Mouse (Mus musculus): ENCODE measurements at regions not wholly inside any gene's neighbourhood (a gene's known extent, or its start where the extent isn't known, plus 50 kb on each side); places are given as distances from the start of the nearest gene placed in this dataset.
"Not testable (repeated sequence)": the region's sequence is repeated elsewhere in the genome, so short reads cannot be mapped to it uniquely, and the experiment has no call there.

- H3K36me3 ChIP-seq (ENCODE audit: control insufficient read depth, insufficient read depth, low read length): no peaks in the 10 kb centered on the region
- 0 out of 2 replicates have a peak, but pooled peaks cover 3% of the 10 kb centered on the region for H3K9me3 ChIP-seq (ENCODE audit: control insufficient read depth, low read length)
- H3K27me3 ChIP-seq (ENCODE audit: control insufficient read depth, insufficient read depth, low read length): no peaks in the 10 kb centered on the region
- WGBS: 85% methylated on average over 10 of the region's 10 CpGs
- no peak for DNase-seq (ENCODE audit: low spot score)
- no peak overlapping the region for H3K27ac ChIP-seq (replicated peaks; ENCODE audit: low read depth, low read length)
- no peak overlapping the region for H3K4me3 ChIP-seq (replicated peaks; ENCODE audit: low read length)
- H3K4me2 ChIP-seq (replicated peaks; ENCODE audit: low read depth, low read length, severe bottlenecking): no peak overlapping the region
- no peaks in the 10 kb centered on the region for H3K4me1 ChIP-seq (ENCODE audit: control insufficient read depth, insufficient read depth, low read length)
- ATAC-seq (ENCODE audit: low FRiP score, low read depth): no peak
- TF ChIP-seq POLR2A (IDR thresholded peaks at IDR 0.05; ENCODE audit: borderline replicate concordance, extremely low read depth, insufficient read depth, insufficient read length): no peak
- no peak overlapping the region for H3K9ac ChIP-seq (ENCODE audit: low read depth, low read length, severe bottlenecking)
Observed at GRCm38 (mm10) chr4:153164810-153165209, 317.8 kb downstream of the Ajap1 start.

- no peaks in the 10 kb centered on the region for H3K36me3 ChIP-seq (ENCODE audit: control insufficient read depth, insufficient read depth, low read length)
- no peak overlapping the region for H3K4me3 ChIP-seq (replicated peaks; ENCODE audit: low read length)
- H3K9me3 ChIP-seq (ENCODE audit: control insufficient read depth, low read length): 0 out of 2 replicates have a peak, but pooled peaks cover 3% of the 10 kb centered on the region
- DNase-seq (ENCODE audit: low spot score) (no peak), ATAC-seq (ENCODE audit: low FRiP score, low read depth) (no peak)
- no peaks in the 10 kb centered on the region for H3K4me1 ChIP-seq (ENCODE audit: control insufficient read depth, insufficient read depth, low read length)
- WGBS: 90% methylated on average over 3 of the region's 3 CpGs
- no peaks in the 10 kb centered on the region for H3K27me3 ChIP-seq (ENCODE audit: control insufficient read depth, insufficient read depth, low read length)
- no peak overlapping the region for H3K27ac ChIP-seq (replicated peaks; ENCODE audit: low read depth, low read length)
- H3K4me2 ChIP-seq (replicated peaks; ENCODE audit: low read depth, low read length, severe bottlenecking): no peak overlapping the region
- TF ChIP-seq POLR2A (IDR thresholded peaks at IDR 0.05; ENCODE audit: borderline replicate concordance, extremely low read depth, insufficient read depth, insufficient read length): no peak
- no peak overlapping the region for H3K9ac ChIP-seq (ENCODE audit: low read depth, low read length, severe bottlenecking)
Observed at GRCm38 (mm10) chr4:153160115-153160514, 322.5 kb downstream of the Ajap1 start.

- no peak overlapping the region for H3K4me2 ChIP-seq (replicated peaks; ENCODE audit: low read depth, low read length, severe bottlenecking)
- WGBS: 90% methylated on average over 3 of the region's 3 CpGs
- no peak overlapping the region for H3K27ac ChIP-seq (replicated peaks; ENCODE audit: low read depth, low read length)
- H3K4me3 ChIP-seq (replicated peaks; ENCODE audit: low read length): no peak overlapping the region
- H3K4me1 ChIP-seq (ENCODE audit: control insufficient read depth, insufficient read depth, low read length): no peaks in the 10 kb centered on the region
- H3K9me3 ChIP-seq (ENCODE audit: control insufficient read depth, low read length): 0 out of 2 replicates have a peak, but pooled peaks cover 3% of the 10 kb centered on the region
- TF ChIP-seq POLR2A (IDR thresholded peaks at IDR 0.05; ENCODE audit: borderline replicate concordance, extremely low read depth, insufficient read depth, insufficient read length): no peak
- no peaks in the 10 kb centered on the region for H3K36me3 ChIP-seq (ENCODE audit: control insufficient read depth, insufficient read depth, low read length)
- DNase-seq (ENCODE audit: low spot score): no peak
- no peak overlapping the region for H3K9ac ChIP-seq (ENCODE audit: low read depth, low read length, severe bottlenecking)
- no peak for ATAC-seq (ENCODE audit: low FRiP score, low read depth)
- no peaks in the 10 kb centered on the region for H3K27me3 ChIP-seq (ENCODE audit: control insufficient read depth, insufficient read depth, low read length)
Observed at GRCm38 (mm10) chr4:153157572-153157971, 325.0 kb downstream of the Ajap1 start.

- not testable (repeated sequence) for H3K27me3 ChIP-seq (ENCODE audit: control insufficient read depth, insufficient read depth, low read length); H3K36me3 ChIP-seq (ENCODE audit: control insufficient read depth, insufficient read depth, low read length); H3K4me1 ChIP-seq (ENCODE audit: control insufficient read depth, insufficient read depth, low read length); H3K27ac ChIP-seq (replicated peaks; ENCODE audit: low read depth, low read length); H3K4me3 ChIP-seq (replicated peaks; ENCODE audit: low read length); ATAC-seq (ENCODE audit: low FRiP score, low read depth); H3K9me3 ChIP-seq (ENCODE audit: control insufficient read depth, low read length); DNase-seq (ENCODE audit: low spot score); H3K4me2 ChIP-seq (replicated peaks; ENCODE audit: low read depth, low read length, severe bottlenecking); H3K9ac ChIP-seq (ENCODE audit: low read depth, low read length, severe bottlenecking)
Observed at GRCm38 (mm10) chr4:153152923-153153322, 329.7 kb downstream of the Ajap1 start.

- H3K36me3 ChIP-seq (ENCODE audit: control insufficient read depth, insufficient read depth, low read length): no peaks in the 10 kb centered on the region
- no peak overlapping the region for H3K4me2 ChIP-seq (replicated peaks; ENCODE audit: low read depth, low read length, severe bottlenecking)
- no peaks in the 10 kb centered on the region; the same call in 1 of the 2 replicates for H3K4me1 ChIP-seq (ENCODE audit: control insufficient read depth, insufficient read depth, low read length)
- 79% methylated on average over 13 of the region's 13 CpGs for WGBS
- H3K9ac ChIP-seq (ENCODE audit: low read depth, low read length, severe bottlenecking): no peak overlapping the region
- H3K4me3 ChIP-seq (replicated peaks; ENCODE audit: low read length): no peak overlapping the region
- H3K9me3 ChIP-seq (ENCODE audit: control insufficient read depth, low read length): no peaks in the 10 kb centered on the region
- DNase-seq (ENCODE audit: low spot score) (no peak), ATAC-seq (ENCODE audit: low FRiP score, low read depth) (no peak)
- no peak overlapping the region for H3K27ac ChIP-seq (replicated peaks; ENCODE audit: low read depth, low read length)
- no peaks in the 10 kb centered on the region for H3K27me3 ChIP-seq (ENCODE audit: control insufficient read depth, insufficient read depth, low read length)
- no peak for TF ChIP-seq POLR2A (IDR thresholded peaks at IDR 0.05; ENCODE audit: borderline replicate concordance, extremely low read depth, insufficient read depth, insufficient read length)
Observed at GRCm38 (mm10) chr4:153133147-153133546, 349.5 kb downstream of the Ajap1 start.

GRCm38 (mm10) chr4:153129345-153129744 is 353.3 kb downstream of the Ajap1 start:
- H3K9me3 ChIP-seq (ENCODE audit: control insufficient read depth, low read length): no peaks in the 10 kb centered on the region
- no peaks in the 10 kb centered on the region for H3K27me3 ChIP-seq (ENCODE audit: control insufficient read depth, insufficient read depth, low read length)
- no peaks in the 10 kb centered on the region; the same call in 1 of the 2 replicates for H3K4me1 ChIP-seq (ENCODE audit: control insufficient read depth, insufficient read depth, low read length)
- DNase-seq (ENCODE audit: low spot score): no peak
- ATAC-seq (ENCODE audit: low FRiP score, low read depth): no peak
- no peak for TF ChIP-seq POLR2A (IDR thresholded peaks at IDR 0.05; ENCODE audit: borderline replicate concordance, extremely low read depth, insufficient read depth, insufficient read length)
- H3K4me2 ChIP-seq (replicated peaks; ENCODE audit: low read depth, low read length, severe bottlenecking): no peak overlapping the region
- no peak overlapping the region for H3K27ac ChIP-seq (replicated peaks; ENCODE audit: low read depth, low read length)
- H3K9ac ChIP-seq (ENCODE audit: low read depth, low read length, severe bottlenecking): no peak overlapping the region
- no peaks in the 10 kb centered on the region for H3K36me3 ChIP-seq (ENCODE audit: control insufficient read depth, insufficient read depth, low read length)
- WGBS: 86% methylated on average over 2 of the region's 2 CpGs
- no peak overlapping the region for H3K4me3 ChIP-seq (replicated peaks; ENCODE audit: low read length)
